Mouse (Mus musculus) ES-Bruce4 (cell line): ENCODE results near the gene Galc. TPM values are rescaled to one million over a fixed set of nuclear protein-coding genes. Genes with fewer than 3 reads are reported as not detected.

Source experiments
- H3K27ac ChIP-seq: 2 replicates; pipeline ENCODE4 v1.5.1; 2012; ENCODE audit warnings: low read length, inconsistent platforms; ENCODE audit not compliant: insufficient read depth
- H3K27me3 ChIP-seq: 2 replicates; pipeline ENCODE4 v1.6.1; 2012; ENCODE audit warnings: mild to moderate bottlenecking, low read length, inconsistent platforms; ENCODE audit not compliant: control insufficient read depth, poor library complexity, insufficient read depth, severe bottlenecking
- H3K36me3 ChIP-seq: 2 replicates; pipeline ENCODE4 v1.6.1; 2012; ENCODE audit warnings: inconsistent platforms, mild to moderate bottlenecking, low read length, moderate library complexity; ENCODE audit not compliant: control insufficient read depth, poor library complexity, insufficient read depth, severe bottlenecking
- H3K4me1 ChIP-seq: one replicate; pipeline ENCODE4 v1.8.1; 2011; ENCODE audit warnings: low read length; ENCODE audit not compliant: control insufficient read depth, insufficient read depth
- H3K4me3 ChIP-seq: 2 replicates; pipeline ENCODE4 v1.5.1; 2011; ENCODE audit warnings: low read depth, mild to moderate bottlenecking, low read length
- H3K9ac ChIP-seq: 2 replicates; pipeline ENCODE4 v1.6.1; 2012; ENCODE audit warnings: low read depth, mild to moderate bottlenecking, inconsistent platforms; ENCODE audit not compliant: poor library complexity, severe bottlenecking
- H3K9me3 ChIP-seq: replicated peaks from 2 replicates; pipeline ENCODE4 v1.6.1; 2012; ENCODE audit warnings: mild to moderate bottlenecking, low read length, inconsistent platforms; ENCODE audit not compliant: control insufficient read depth, poor library complexity, insufficient read depth, severe bottlenecking
- CTCF ChIP-seq: IDR thresholded peaks from one replicate; pipeline ENCODE4 v1.8.1; 2011; ENCODE audit warnings: low read depth, low read length
- EP300 ChIP-seq: IDR thresholded peaks from 2 replicates; pipeline ENCODE4 v1.6.1; 2011; ENCODE audit warnings: low read depth, low read length; ENCODE audit not compliant: insufficient read depth
- POLR2A ChIP-seq: IDR thresholded peaks from one replicate; pipeline ENCODE4 v1.8.1; 2011; ENCODE audit warnings: low read length; ENCODE audit not compliant: insufficient read depth
- polyA plus RNA-seq: library from polyadenylated mRNA; stranded (reverse); fragments of >200 nt; gene quantifications from 2 replicates; pipeline ENCODE4 v1.2.4, GENCODE M21; 2011; ENCODE audit warnings: low read depth; ENCODE audit not compliant: missing spikeins, insufficient read depth, insufficient read length

The Galc gene
- polyA plus RNA-seq, 1 experiment: 14.1 TPM

- TF ChIP-seq POLR2A (no peak), CTCF (no peak), EP300 (no peak)
- Histone ChIP-seq H3K4me1 (no peaks in the 10 kb centered on the region), H3K36me3 (no peaks in the 10 kb centered on the region), H3K27ac (no peak overlapping the region), H3K27me3 (no peaks in the 10 kb centered on the region), H3K9me3 (no peaks in the 10 kb centered on the region), H3K9ac (no peak overlapping the region), H3K4me3 (no peak overlapping the region)
These were observed 31.2 kb upstream of the Galc start for GRCm38 (mm10) chr12:98290475-98290874.

- no peaks in the 10 kb centered on the region for H3K4me1 ChIP-seq
- H3K36me3 ChIP-seq: no peaks in the 10 kb centered on the region
- no peak overlapping the region for H3K4me3 ChIP-seq
- no peaks in the 10 kb centered on the region for H3K9me3 ChIP-seq
- TF ChIP-seq POLR2A (no peak), CTCF (no peak), EP300 (no peak)
- no peaks in the 10 kb centered on the region for H3K27me3 ChIP-seq
- H3K27ac ChIP-seq: no peak overlapping the region
- H3K9ac ChIP-seq: no peak overlapping the region
These were observed 25.2 kb upstream of the Galc start for GRCm38 (mm10) chr12:98284477-98284876.

GRCm38 (mm10) chr12:98283487-98283860 lies 24.2 kb upstream of the Galc start:
- no peaks in the 10 kb centered on the region for H3K4me1 ChIP-seq
- no peak for TF ChIP-seq POLR2A
- no peak for TF ChIP-seq CTCF
- TF ChIP-seq EP300: no peak
- no peaks in the 10 kb centered on the region for H3K36me3 ChIP-seq
- no peaks in the 10 kb centered on the region for H3K9me3 ChIP-seq
- H3K27ac ChIP-seq: no peak overlapping the region
- H3K27me3 ChIP-seq: no peaks in the 10 kb centered on the region
- H3K4me3 ChIP-seq: no peak overlapping the region
- no peak overlapping the region for H3K9ac ChIP-seq

GRCm38 (mm10) chr12:98282776-98283486 lies 23.7 kb upstream of the Galc start:
- Histone ChIP-seq H3K9ac (no peak overlapping the region), H3K27me3 (no peaks in the 10 kb centered on the region), H3K27ac (no peak overlapping the region), H3K4me1 (no peaks in the 10 kb centered on the region), H3K36me3 (no peaks in the 10 kb centered on the region), H3K4me3 (no peak overlapping the region), H3K9me3 (no peaks in the 10 kb centered on the region)
- no peak for TF ChIP-seq CTCF
- no peak for TF ChIP-seq POLR2A

GRCm38 (mm10) chr12:98280996-98281395 lies 21.7 kb upstream of the Galc start:
- Histone ChIP-seq H3K27me3 (no peaks in the 10 kb centered on the region), H3K9ac (no peak overlapping the region), H3K9me3 (no peaks in the 10 kb centered on the region), H3K4me1 (no peaks in the 10 kb centered on the region), H3K4me3 (no peak overlapping the region), H3K36me3 (no peaks in the 10 kb centered on the region), H3K27ac (no peak overlapping the region)
- TF ChIP-seq POLR2A (no peak), CTCF (no peak)

- H3K27ac ChIP-seq: no peak overlapping the region
- TF ChIP-seq EP300: no peak
- TF ChIP-seq POLR2A: no peak
- TF ChIP-seq CTCF: no peak
- H3K4me1 ChIP-seq: no peaks in the 10 kb centered on the region
- H3K9me3 ChIP-seq: no peaks in the 10 kb centered on the region
- no peak overlapping the region for H3K4me3 ChIP-seq
- no peaks in the 10 kb centered on the region for H3K36me3 ChIP-seq
- no peaks in the 10 kb centered on the region for H3K27me3 ChIP-seq
- H3K9ac ChIP-seq: no peak overlapping the region
These were observed 21.3 kb upstream of the Galc start for GRCm38 (mm10) chr12:98280530-98280929.
